Mouse (Mus musculus) C2C12 (cell line): ENCODE measurements around the gene Pik3r5. TPM values are rescaled to one million over a fixed set of nuclear protein-coding genes. Genes with fewer than 3 reads are reported as not detected.
A peak's percentile ranks its signal among the peaks of the same experiment; 100 is the strongest.

Experiments
- H3K27me3 ChIP-seq: one replicate; pipeline ENCODE4 v1.6.1; 2011; ENCODE audit not compliant: control insufficient read depth, insufficient read depth, insufficient read length
- H3K36me3 ChIP-seq: one replicate; pipeline ENCODE4 v1.6.1; 2011; ENCODE audit not compliant: control insufficient read depth, insufficient read depth
- H3K4me3 ChIP-seq: one replicate; pipeline ENCODE4 v1.5.1; 2011; ENCODE audit warnings: mild to moderate bottlenecking, control low read depth; ENCODE audit not compliant: poor library complexity, insufficient read depth, severe bottlenecking
- H3K79me2 ChIP-seq: one replicate; pipeline ENCODE4 v1.6.1; 2011; ENCODE audit not compliant: control insufficient read depth, insufficient read depth
- H3K79me3 ChIP-seq: one replicate; pipeline ENCODE4 v1.6.1; 2011; ENCODE audit warnings: low read depth, control low read depth
- H3ac ChIP-seq: one replicate; pipeline ENCODE3; 2011; ENCODE audit warnings: low read depth; ENCODE audit not compliant: control insufficient read depth, insufficient read length
- CEBPB ChIP-seq: IDR thresholded peaks from one replicate; pipeline ENCODE4 v1.6.1; 2011; ENCODE audit warnings: low read depth, mild to moderate bottlenecking, control low read depth, moderate library complexity
- CTCF ChIP-seq: IDR thresholded peaks from one replicate; pipeline ENCODE4 v1.5.1; 2011; ENCODE audit not compliant: control insufficient read depth, insufficient read depth, insufficient read length
- FOSL1 ChIP-seq: IDR thresholded peaks from one replicate; pipeline ENCODE4 v1.8.0; 2011; ENCODE audit warnings: mild to moderate bottlenecking, low read length; ENCODE audit not compliant: poor library complexity, insufficient read depth, severe bottlenecking
- MAX ChIP-seq: IDR thresholded peaks from one replicate; pipeline ENCODE4 v1.6.1; 2011; ENCODE audit warnings: mild to moderate bottlenecking, control low read depth
- MYOD1 ChIP-seq: IDR thresholded peaks from one replicate; pipeline ENCODE4 v1.6.1; 2011; ENCODE audit warnings: low read depth; ENCODE audit not compliant: control insufficient read depth, insufficient read length
- MYOG ChIP-seq: IDR thresholded peaks from one replicate; pipeline ENCODE4 v1.6.1; 2011; ENCODE audit not compliant: control insufficient read depth, insufficient read length; ENCODE audit errors: extremely low read depth
- USF1 ChIP-seq: IDR thresholded peaks from one replicate; pipeline ENCODE4 v1.6.1; 2011; ENCODE audit warnings: low read depth, mild to moderate bottlenecking, control low read depth, moderate library complexity
- polyA plus RNA-seq: library from polyadenylated mRNA; unstranded; fragments of >200 nt; fragmentation: generic; extraction: Trizol; gene quantifications from one replicate; pipeline ENCODE4 v1.2.1, GENCODE M21; 2012; ENCODE audit warnings: missing spikeins

Pik3r5 gene
- polyA plus RNA-seq, 1 experiment = 0.89 TPM

- Histone ChIP-seq H3K79me2 (no peaks in the 10 kb centered on the region), H3K36me3 (no peaks in the 10 kb centered on the region), H3K27me3 (no peaks in the 10 kb centered on the region), H3K79me3 (no peaks in the 10 kb centered on the region), H3K4me3 (no peak overlapping the region), H3ac (no peak overlapping the region)
- TF ChIP-seq MAX = no peak
- no peak for TF ChIP-seq CEBPB
- no peak for TF ChIP-seq MYOG
- TF ChIP-seq MYOD1 = no peak
- TF ChIP-seq FOSL1 = no peak
- TF ChIP-seq USF1 = no peak
- no peak for TF ChIP-seq CTCF
These were observed 4.5 kb downstream of the Pik3r5 start for GRCm38 (mm10) chr11:68436376-68436775.

GRCm38 (mm10) chr11:68440100-68440499, 8.2 kb downstream of the Pik3r5 start:
- no peaks in the 10 kb centered on the region for H3K79me3 ChIP-seq
- no peaks in the 10 kb centered on the region for H3K36me3 ChIP-seq
- no peaks in the 10 kb centered on the region for H3K79me2 ChIP-seq
- TF ChIP-seq FOSL1 = no peak
- no peak for TF ChIP-seq USF1
- no peak for TF ChIP-seq CTCF
- TF ChIP-seq MYOD1 = no peak
- no peak for TF ChIP-seq MYOG
- TF ChIP-seq MAX = no peak
- TF ChIP-seq CEBPB = no peak
- no peak overlapping the region for H3ac ChIP-seq
- H3K27me3 ChIP-seq = no peaks in the 10 kb centered on the region
- H3K4me3 ChIP-seq = no peak overlapping the region

- TF ChIP-seq CTCF (no peak), USF1 (no peak), MYOD1 (no peak), FOSL1 (no peak), MAX (no peak)
- no peaks in the 10 kb centered on the region for H3K79me2 ChIP-seq
These were observed 9.0 kb downstream of the Pik3r5 start for GRCm38 (mm10) chr11:68440965-68441364.

GRCm38 (mm10) chr11:68442346-68442745, 10.4 kb downstream of the Pik3r5 start:
- no peaks in the 10 kb centered on the region for H3K36me3 ChIP-seq
- no peak overlapping the region for H3ac ChIP-seq
- H3K79me3 ChIP-seq = no peaks in the 10 kb centered on the region
- no peaks in the 10 kb centered on the region for H3K27me3 ChIP-seq
- H3K4me3 ChIP-seq = no peak overlapping the region
- no peak for TF ChIP-seq MYOD1
- TF ChIP-seq MYOG = no peak
- no peak for TF ChIP-seq CTCF
- no peak for TF ChIP-seq MAX
- TF ChIP-seq FOSL1 = no peak
- no peak for TF ChIP-seq USF1
- TF ChIP-seq CEBPB = no peak
- no peaks in the 10 kb centered on the region for H3K79me2 ChIP-seq

More at GRCm38 (mm10) chr11:68440965-68441364, 9.0 kb downstream of the Pik3r5 start:
- Histone ChIP-seq H3ac (no peak overlapping the region), H3K4me3 (no peak overlapping the region), H3K79me3 (no peaks in the 10 kb centered on the region), H3K36me3 (no peaks in the 10 kb centered on the region), H3K27me3 (no peaks in the 10 kb centered on the region)

GRCm38 (mm10) chr11:68442983-68443638, 11.2 kb downstream of the Pik3r5 start:
- Histone ChIP-seq H3K79me3 (no peaks in the 10 kb centered on the region), H3K4me3 (no peak overlapping the region), H3ac (no peak overlapping the region), H3K79me2 (no peaks in the 10 kb centered on the region), H3K36me3 (no peaks in the 10 kb centered on the region), H3K27me3 (no peaks in the 10 kb centered on the region)
- TF ChIP-seq USF1 = no peak
- TF ChIP-seq MYOD1 = no peak

- no peaks in the 10 kb centered on the region for H3K27me3 ChIP-seq
- H3K4me3 ChIP-seq = no peak overlapping the region
- no peaks in the 10 kb centered on the region for H3K79me2 ChIP-seq
- H3K79me3 ChIP-seq = no peaks in the 10 kb centered on the region
- no peaks in the 10 kb centered on the region for H3K36me3 ChIP-seq
- TF ChIP-seq MYOG (no peak), USF1 (peak; percentile 38), FOSL1 (peak; percentile 83), CEBPB (peak; percentile 63)
- no peak overlapping the region for H3ac ChIP-seq
These were observed 14.0 kb downstream of the Pik3r5 start for GRCm38 (mm10) chr11:68445901-68446300.
